Mouse (Mus musculus) hematopoietic multipotent progenitor cell, adult 10-12 weeks (in vitro differentiated cells): ENCODE data around the gene C1galt1. TPM values are rescaled to one million over a fixed set of nuclear protein-coding genes. Genes with fewer than 3 reads are reported as not detected.

ENCODE experiments used
- polyA plus RNA-seq: library from polyadenylated mRNA; stranded (reverse); fragments of >175 nt; gene quantifications from 2 replicates; pipeline ENCODE4 v1.2.3, GENCODE M21; 2012; ENCODE audit warnings: low replicate concordance

Gene C1galt1
- 6.2 and 6.8 TPM in 2 replicates for polyA plus RNA-seq

GRCm38 (mm10) chr6:7844802-7845679, at the start of gene C1galt1:
Gene C1galt1, plus strand, starts transcription at chr6:7844842.

Other genes with a start within 250 kb of the C1galt1 start
- gene Asns, start 151.6 kb upstream of the C1galt1 start, polyA plus RNA-seq = 1.0 and 2.0 TPM in 2 replicates